Mouse (Mus musculus) intestine, embryonic 16.5 days (tissue): ENCODE measurements around the gene Gatb. TPM values are rescaled to one million over a fixed set of nuclear protein-coding genes. Genes with fewer than 3 reads are reported as not detected.

Source experiments
- ATAC-seq: fragments of 200-750 bp; cut with Nextera tagmentation; 2 replicates; pipeline ENCODE4 v1.8.0; 2017; ENCODE audit warnings: moderate TSS enrichment, moderate library complexity
- H3K27ac ChIP-seq: fragments of 300-500 bp; sonication (generic); 2 replicates; pipeline ENCODE4 v1.5.1; 2014; ENCODE audit warnings: mild to moderate bottlenecking, low read length
- H3K27me3 ChIP-seq: fragments of 300-500 bp; sonication (generic); replicated peaks from 2 replicates; pipeline ENCODE4 v1.6.1; 2014; ENCODE audit warnings: low read length, control low read depth, mixed read lengths; ENCODE audit not compliant: control insufficient read depth, insufficient read depth
- H3K36me3 ChIP-seq: fragments of 300-500 bp; sonication (generic); 2 replicates; pipeline ENCODE4 v1.6.1; 2014; ENCODE audit warnings: low read length, control low read depth; ENCODE audit not compliant: control insufficient read depth, insufficient read depth
- H3K4me1 ChIP-seq: fragments of 300-500 bp; sonication (generic); 2 replicates; pipeline ENCODE4 v1.6.1; 2014; ENCODE audit warnings: low read length, control low read depth, mixed read lengths; ENCODE audit not compliant: control insufficient read depth, insufficient read depth
- H3K4me2 ChIP-seq: fragments of 300-500 bp; sonication (generic); 2 replicates; pipeline ENCODE4 v1.6.1; 2014; ENCODE audit warnings: low read depth, low read length, control low read depth
- H3K4me3 ChIP-seq: fragments of 300-500 bp; sonication (generic); 2 replicates; pipeline ENCODE4 v1.5.1; 2014; ENCODE audit warnings: mild to moderate bottlenecking, low read length
- H3K9ac ChIP-seq: fragments of 300-500 bp; sonication (generic); 2 replicates; pipeline ENCODE4 v1.6.1; 2014; ENCODE audit warnings: low read depth, low read length
- H3K9me3 ChIP-seq: fragments of 300-500 bp; sonication (generic); 2 replicates; pipeline ENCODE4 v1.6.1; 2016; ENCODE audit warnings: low read length, control low read depth; ENCODE audit not compliant: control insufficient read depth
- WGBS: fragments of 180-500 bp; shearing (Covaris S2); extraction: QIAGEN DNeasy Blood & Tissue Kit; methylation state at CpG from one replicate; pipeline ENCODE4 v1.1.7; 2014; 5-methylcytosine and 5-hydroxymethylcytosine counted together
- polyA plus RNA-seq: library from polyadenylated mRNA; unstranded; fragments of >200 nt; fragmentation: Nextera tagmentation; extraction: Ambion mirVana; gene quantifications from 2 replicates; pipeline ENCODE4 v1.2.1, GENCODE M21; 2015

Gene Gatb
- polyA plus RNA-seq, 1 experiment from 2014 or later: 37.8 TPM

- H3K4me1 ChIP-seq: no peaks in the 10 kb centered on the region
Observed at GRCm38 (mm10) chr3:85679312-85679933, 105.5 kb downstream of the Gatb start.

GRCm38 (mm10) chr3:85679960-85680359 is 106.0 kb downstream of the Gatb start:
- ATAC-seq: no peak
- Histone ChIP-seq H3K27me3 (no peaks in the 10 kb centered on the region), H3K9ac (no peak overlapping the region), H3K4me1 (no peaks in the 10 kb centered on the region), H3K4me2 (no peak overlapping the region), H3K9me3 (no peaks in the 10 kb centered on the region), H3K4me3 (no peak overlapping the region), H3K36me3 (no peaks in the 10 kb centered on the region), H3K27ac (no peak overlapping the region)
- WGBS: 88% methylated on average over 5 of the region's 5 CpGs

More at GRCm38 (mm10) chr3:85679312-85679933, 105.5 kb downstream of the Gatb start:
- no peaks in the 10 kb centered on the region for H3K36me3 ChIP-seq
- no peak overlapping the region for H3K9ac ChIP-seq
- ATAC-seq: no peak
- no peak overlapping the region for H3K27ac ChIP-seq
- WGBS: 85% methylated on average over 8 of the region's 8 CpGs
- H3K4me2 ChIP-seq: no peak overlapping the region
- no peak overlapping the region for H3K4me3 ChIP-seq
- no peaks in the 10 kb centered on the region for H3K27me3 ChIP-seq
- H3K9me3 ChIP-seq: no peaks in the 10 kb centered on the region

- no peaks in the 10 kb centered on the region for H3K9me3 ChIP-seq
- H3K4me3 ChIP-seq: no peak overlapping the region
- 77% methylated on average over 7 of the region's 7 CpGs for WGBS
- H3K9ac ChIP-seq: no peak overlapping the region
- H3K27me3 ChIP-seq: no peaks in the 10 kb centered on the region
- no peak for ATAC-seq
- H3K4me1 ChIP-seq: no peaks in the 10 kb centered on the region
- no peaks in the 10 kb centered on the region for H3K36me3 ChIP-seq
- H3K4me2 ChIP-seq: no peak overlapping the region
- H3K27ac ChIP-seq: no peak overlapping the region
Observed at GRCm38 (mm10) chr3:85681136-85681535, 107.2 kb downstream of the Gatb start.

GRCm38 (mm10) chr3:85683618-85684017 is 109.7 kb downstream of the Gatb start:
- Histone ChIP-seq H3K4me1 (no peaks in the 10 kb centered on the region), H3K27ac (no peak overlapping the region), H3K9ac (no peak overlapping the region), H3K4me2 (no peak overlapping the region), H3K27me3 (no peaks in the 10 kb centered on the region), H3K9me3 (no peaks in the 10 kb centered on the region), H3K36me3 (no peaks in the 10 kb centered on the region), H3K4me3 (no peak overlapping the region)
- no peak for ATAC-seq
- WGBS: 88% methylated on average over 5 of the region's 5 CpGs

GRCm38 (mm10) chr3:85685271-85685670 is 111.4 kb downstream of the Gatb start:
- 88% methylated on average over 8 of the region's 8 CpGs for WGBS
- H3K4me1 ChIP-seq: no peaks in the 10 kb centered on the region

GRCm38 (mm10) chr3:85688341-85688740 is 114.4 kb downstream of the Gatb start:
- no peaks in the 10 kb centered on the region for H3K27me3 ChIP-seq
- WGBS: 94% methylated on average over 14 of the region's 14 CpGs
- H3K4me3 ChIP-seq: no peak overlapping the region
- no peak overlapping the region for H3K4me2 ChIP-seq
- H3K9me3 ChIP-seq: no peaks in the 10 kb centered on the region
- ATAC-seq: no peak
- H3K4me1 ChIP-seq: 0 out of 2 replicates have a peak, but pooled peaks cover 2% of the 10 kb centered on the region
- H3K9ac ChIP-seq: no peak overlapping the region
- no peaks in the 10 kb centered on the region for H3K36me3 ChIP-seq
- H3K27ac ChIP-seq: no peak overlapping the region

More at GRCm38 (mm10) chr3:85685271-85685670, 111.4 kb downstream of the Gatb start:
- Histone ChIP-seq H3K36me3 (no peaks in the 10 kb centered on the region), H3K9ac (no peak overlapping the region), H3K27ac (no peak overlapping the region), H3K9me3 (no peaks in the 10 kb centered on the region), H3K27me3 (no peaks in the 10 kb centered on the region), H3K4me2 (no peak overlapping the region), H3K4me3 (no peak overlapping the region)
- ATAC-seq: no peak

GRCm38 (mm10) chr3:85691134-85691533 is 117.2 kb downstream of the Gatb start:
- Histone ChIP-seq H3K4me1 (0 out of 2 replicates have a peak, but pooled peaks cover 2% of the 10 kb centered on the region), H3K36me3 (no peaks in the 10 kb centered on the region), H3K9ac (no peak overlapping the region), H3K27ac (no peak overlapping the region), H3K4me3 (no peak overlapping the region), H3K27me3 (no peaks in the 10 kb centered on the region), H3K9me3 (no peaks in the 10 kb centered on the region), H3K4me2 (no peak overlapping the region)
- WGBS: 74% methylated on average over 4 of the region's 4 CpGs
- no peak for ATAC-seq

GRCm38 (mm10) chr3:85693013-85693412 is 119.1 kb downstream of the Gatb start:
- Histone ChIP-seq H3K4me2 (no peak overlapping the region), H3K9me3 (no peaks in the 10 kb centered on the region), H3K4me1 (0 out of 2 replicates have a peak, but pooled peaks cover 2% of the 10 kb centered on the region), H3K4me3 (no peak overlapping the region), H3K36me3 (no peaks in the 10 kb centered on the region), H3K9ac (no peak overlapping the region), H3K27me3 (no peaks in the 10 kb centered on the region), H3K27ac (no peak overlapping the region)
- ATAC-seq: no peak
- WGBS: 51% methylated on average over 3 of the region's 3 CpGs

- Histone ChIP-seq H3K27me3 (no peaks in the 10 kb centered on the region), H3K4me2 (no peak overlapping the region), H3K9me3 (no peaks in the 10 kb centered on the region), H3K4me1 (0 out of 2 replicates have a peak, but pooled peaks cover 2% of the 10 kb centered on the region), H3K4me3 (no peak overlapping the region), H3K9ac (no peak overlapping the region), H3K36me3 (no peaks in the 10 kb centered on the region), H3K27ac (no peak overlapping the region)
- no peak for ATAC-seq
- 82% methylated on average over 3 of the region's 3 CpGs for WGBS
Observed at GRCm38 (mm10) chr3:85695056-85695455, 121.1 kb downstream of the Gatb start.

- Histone ChIP-seq H3K4me3 (no peak overlapping the region), H3K4me2 (no peak overlapping the region), H3K27me3 (no peaks in the 10 kb centered on the region), H3K36me3 (no peaks in the 10 kb centered on the region), H3K9me3 (no peaks in the 10 kb centered on the region), H3K9ac (no peak overlapping the region), H3K27ac (no peak overlapping the region), H3K4me1 (no peaks in the 10 kb centered on the region)
- WGBS: 91% methylated on average over 4 of the region's 4 CpGs
- no peak for ATAC-seq
Observed at GRCm38 (mm10) chr3:85698496-85698895, 124.6 kb downstream of the Gatb start.
